Mouse (Mus musculus) stomach, postnatal 0 days (tissue): ENCODE results near the gene Etnppl. TPM values are rescaled to one million over a fixed set of nuclear protein-coding genes. Genes with fewer than 3 reads are reported as not detected.

Experiments used
- ATAC-seq: fragments of 200-750 bp; cut with Nextera tagmentation; 2 replicates; pipeline ENCODE4 v1.8.0; 2017; ENCODE audit not compliant: low FRiP score, low TSS enrichment
- DNase-seq: peaks from one replicate; pipeline ENCODE4 v3.0.0-alpha.2; 2016; ENCODE audit warnings: low spot score
- H3K27ac ChIP-seq: fragments of 300-500 bp; sonication (generic); replicated peaks from 2 replicates; pipeline ENCODE4 v1.5.1; 2014; ENCODE audit warnings: mild to moderate bottlenecking, control low read depth
- H3K27me3 ChIP-seq: fragments of 300-500 bp; sonication (generic); 2 replicates; pipeline ENCODE4 v1.6.1; 2014; ENCODE audit warnings: low read length; ENCODE audit not compliant: control insufficient read depth, insufficient read depth
- H3K36me3 ChIP-seq: fragments of 300-500 bp; sonication (generic); 2 replicates; pipeline ENCODE4 v1.6.1; 2014; ENCODE audit warnings: low read length, mixed read lengths; ENCODE audit not compliant: control insufficient read depth, insufficient read depth
- H3K4me1 ChIP-seq: fragments of 300-500 bp; sonication (generic); replicated peaks from 2 replicates; pipeline ENCODE4 v1.6.1; 2014; ENCODE audit warnings: antibody characterized with exemption; ENCODE audit not compliant: control insufficient read depth, insufficient read depth
- H3K4me2 ChIP-seq: fragments of 300-500 bp; sonication (generic); replicated peaks from 2 replicates; pipeline ENCODE4 v1.6.1; 2014; ENCODE audit warnings: low read depth, mild to moderate bottlenecking, control low read depth, moderate library complexity
- H3K4me3 ChIP-seq: fragments of 300-500 bp; sonication (generic); 2 replicates; pipeline ENCODE4 v1.5.1; 2014; ENCODE audit warnings: low read depth, low read length, control low read depth
- H3K9ac ChIP-seq: fragments of 300-500 bp; sonication (generic); 2 replicates; pipeline ENCODE4 v1.6.1; 2014; ENCODE audit warnings: mild to moderate bottlenecking, low read length, control low read depth, mixed read lengths
- H3K9me3 ChIP-seq: fragments of 300-500 bp; sonication (generic); 2 replicates; pipeline ENCODE4 v1.6.1; 2016; ENCODE audit warnings: low read length; ENCODE audit not compliant: control insufficient read depth
- CTCF ChIP-seq: IDR thresholded peaks from 2 replicates; pipeline ENCODE4 v1.5.1; 2016; ENCODE audit warnings: antibody characterized with exemption, low read depth, mild to moderate bottlenecking, moderate library complexity
- EP300 ChIP-seq: optimal IDR thresholded peaks from 2 replicates; pipeline ENCODE3; 2016; ENCODE audit warnings: antibody characterized with exemption
- WGBS: fragments of 180-500 bp; shearing (Covaris S2); extraction: QIAGEN DNeasy Blood & Tissue Kit; methylation state at CpG from one replicate; pipeline ENCODE4 v1.1.7; 2014; 5-methylcytosine and 5-hydroxymethylcytosine counted together
- polyA plus RNA-seq: library from polyadenylated mRNA; unstranded; fragments of >200 nt; fragmentation: Nextera tagmentation; extraction: Ambion mirVana; gene quantifications from 2 replicates; pipeline ENCODE4 v1.2.1, GENCODE M21; 2015

The Etnppl gene
- polyA plus RNA-seq, 1 experiment from 2014 or later, result 0.04 TPM

GRCm38 (mm10) chr3:130581577-130581976 is 35.7 kb upstream of the Etnppl start:
- Histone ChIP-seq H3K4me2 (no peak overlapping the region), H3K27me3 (no peaks in the 10 kb centered on the region), H3K4me3 (no peak overlapping the region), H3K27ac (no peak overlapping the region), H3K36me3 (no peaks in the 10 kb centered on the region), H3K9me3 (no peaks in the 10 kb centered on the region), H3K4me1 (no peaks in the 10 kb centered on the region), H3K9ac (no peak overlapping the region)
- ATAC-seq (no peak), DNase-seq (no peak)
- WGBS, result 88% methylated on average over 2 of the region's 2 CpGs
- no peak for TF ChIP-seq CTCF
- TF ChIP-seq EP300, result no peak

- DNase-seq (no peak), ATAC-seq (no peak)
- Histone ChIP-seq H3K27me3 (no peaks in the 10 kb centered on the region), H3K9me3 (no peaks in the 10 kb centered on the region), H3K4me2 (no peak overlapping the region), H3K27ac (no peak overlapping the region), H3K4me3 (no peak overlapping the region), H3K4me1 (no peaks in the 10 kb centered on the region), H3K9ac (no peak overlapping the region), H3K36me3 (no peaks in the 10 kb centered on the region)
- TF ChIP-seq CTCF, result no peak
- TF ChIP-seq EP300, result no peak
- WGBS, result 84% methylated on average over 13 of the region's 13 CpGs
Measured at GRCm38 (mm10) chr3:130582903-130583664, 34.2 kb upstream of the Etnppl start.

DNA sequence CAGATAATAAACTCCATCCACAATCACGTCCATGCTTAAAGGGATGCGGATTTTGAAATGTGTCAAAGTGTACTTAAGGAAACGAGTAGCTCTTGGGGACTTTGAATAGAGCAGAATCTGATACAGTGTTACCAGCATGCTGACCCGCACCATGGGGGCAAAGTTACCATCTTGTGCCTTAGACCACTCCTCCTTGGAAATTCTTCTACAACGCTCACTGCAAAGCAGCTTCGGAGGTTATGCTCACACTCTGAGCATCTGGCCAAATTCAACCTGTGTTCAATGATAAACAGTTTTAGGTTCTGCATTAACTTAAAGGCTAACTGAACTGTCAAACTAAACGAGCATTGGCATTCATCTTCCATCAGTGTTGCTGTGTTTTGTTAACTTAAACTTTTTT is 33.2 kb upstream of the Etnppl start:
- H3K4me2 ChIP-seq, result no peak overlapping the region
- WGBS, result 70% methylated on average over 7 of the region's 7 CpGs
- no peak for TF ChIP-seq CTCF
- no peak for TF ChIP-seq EP300
- H3K9me3 ChIP-seq, result no peaks in the 10 kb centered on the region
- no peaks in the 10 kb centered on the region for H3K36me3 ChIP-seq
- H3K27me3 ChIP-seq, result no peaks in the 10 kb centered on the region
- H3K4me1 ChIP-seq, result no peaks in the 10 kb centered on the region
- ATAC-seq, result no peak
- no peak overlapping the region for H3K27ac ChIP-seq
- no peak for DNase-seq
- H3K4me3 ChIP-seq, result no peak overlapping the region
- H3K9ac ChIP-seq, result no peak overlapping the region

DNA sequence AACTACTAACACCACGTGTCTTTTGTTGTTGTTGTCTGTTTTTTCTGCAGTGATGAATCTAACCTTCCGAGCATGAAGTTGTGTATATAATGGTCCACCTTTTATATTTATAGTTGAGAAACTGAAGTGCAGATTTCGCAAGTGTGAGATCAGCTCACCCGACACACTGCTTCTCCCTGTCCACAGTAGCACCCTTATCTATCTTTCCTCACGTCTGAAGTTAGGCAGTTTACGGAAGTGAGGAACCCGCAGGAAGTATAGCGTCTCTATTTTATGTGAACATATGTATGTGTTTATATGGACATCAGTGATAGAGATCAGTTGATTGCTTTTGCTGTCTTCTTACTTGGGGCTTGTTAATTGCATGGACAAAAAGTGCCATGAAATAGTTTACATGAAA is 22.2 kb upstream of the Etnppl start:
- Histone ChIP-seq H3K4me1 (no peaks in the 10 kb centered on the region), H3K9ac (no peak overlapping the region), H3K4me2 (no peak overlapping the region), H3K9me3 (no peaks in the 10 kb centered on the region), H3K27ac (no peak overlapping the region), H3K4me3 (no peak overlapping the region), H3K36me3 (no peaks in the 10 kb centered on the region), H3K27me3 (no peaks in the 10 kb centered on the region)
- WGBS, result 71% methylated on average over 8 of the region's 8 CpGs
- no peak for TF ChIP-seq CTCF
- TF ChIP-seq EP300, result no peak
- ATAC-seq (no peak), DNase-seq (no peak)

DNA sequence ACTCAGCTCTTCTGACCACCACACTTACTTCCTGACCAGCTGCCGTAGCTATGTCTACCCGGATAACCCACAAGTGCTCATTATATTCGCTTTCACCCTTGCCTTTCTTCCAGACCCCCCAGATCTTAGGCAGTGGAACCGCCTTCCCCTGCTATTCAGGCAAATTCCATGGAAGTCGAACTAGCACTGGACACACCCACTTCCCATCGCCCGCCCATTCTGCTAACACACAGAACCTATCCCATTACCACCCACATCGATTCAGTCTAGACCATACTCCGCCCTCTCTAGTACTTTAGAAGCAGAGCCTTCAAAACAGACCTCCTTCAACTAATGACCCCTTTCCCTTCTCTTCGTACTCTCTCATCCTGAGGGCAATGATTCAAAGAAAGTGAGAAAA is 15.8 kb upstream of the Etnppl start:
- ATAC-seq (no peak), DNase-seq (no peak)
- Histone ChIP-seq H3K4me2 (no peak overlapping the region), H3K4me3 (no peak overlapping the region), H3K36me3 (no peaks in the 10 kb centered on the region), H3K4me1 (no peaks in the 10 kb centered on the region), H3K9me3 (no peaks in the 10 kb centered on the region), H3K27ac (no peak overlapping the region), H3K9ac (no peak overlapping the region), H3K27me3 (no peaks in the 10 kb centered on the region)
- TF ChIP-seq EP300, result no peak
- TF ChIP-seq CTCF, result no peak
- 69% methylated on average over 10 of the region's 10 CpGs for WGBS

GRCm38 (mm10) chr3:130607924-130608323 is 9.3 kb upstream of the Etnppl start:
- Histone ChIP-seq H3K36me3 (no peaks in the 10 kb centered on the region), H3K4me3 (no peak overlapping the region), H3K9me3 (no peaks in the 10 kb centered on the region), H3K27me3 (no peaks in the 10 kb centered on the region), H3K9ac (no peak overlapping the region), H3K27ac (no peak overlapping the region), H3K4me1 (no peaks in the 10 kb centered on the region), H3K4me2 (no peak overlapping the region)
- DNase-seq, result no peak
- 0 out of 2 replicates have a peak, but pooled peaks have one; percentile 18 for ATAC-seq
- WGBS, result 61% methylated on average over 2 of the region's 2 CpGs
- TF ChIP-seq EP300, result no peak
- peak; percentile 73 for TF ChIP-seq CTCF
